8 mouse cellular contexts compared by ENCODE assay signal in genomic region chr11:75169405-75170080, GRCm38 (mm10). TPM values are rescaled to one million over a fixed set of nuclear protein-coding genes. Genes with fewer than 3 reads are reported as not detected.
DNase-seq lines count a peak whose midpoint lies in the region; ATAC-seq and TF ChIP-seq lines count a peak whose summit lies in the region.

Gene Hic1 (minus strand): TSS chr11:75169519.

- peak within 1 kb of the TSS; percentile 74 for H3K4me2 ChIP-seq in liver, embryonic 14.5 days (ENCODE audit: low read depth)

- TF ChIP-seq CTCF in spleen, adult 2 months (IDR thresholded peaks at IDR 0.05; ENCODE audit: extremely low read depth, insufficient read depth, insufficient read length, insufficient replicate concordance): no peak
- TF ChIP-seq CTCF in liver, embryonic 14.5 days (IDR thresholded peaks at IDR 0.05; ENCODE audit: low read depth): no peak

- H3K36me3 ChIP-seq in spleen, adult 2 months (ENCODE audit: control insufficient read depth, insufficient read depth, low read length): no peaks in the 10 kb centered on the region
- H3K36me3 ChIP-seq in liver, embryonic 14.5 days (replicated peaks; ENCODE audit: control insufficient read depth, insufficient read depth, low read depth): no peaks in the 10 kb centered on the region

- H3K4me3 ChIP-seq in spleen, adult 2 months (ENCODE audit: extremely low read depth, insufficient read depth, insufficient read length): peak within 1 kb of the TSS; percentile 51
- H3K4me3 ChIP-seq in liver, embryonic 14.5 days (ENCODE audit: insufficient read depth in 1 of 2, low read depth in 2 of 2, low read length in 2 of 2): peak within 1 kb of the TSS; percentile 32 to 52

- no peak for ATAC-seq in liver, embryonic 14.5 days (ENCODE audit: insufficient read depth)

- peaks cover 59% of the 10 kb centered on the region for H3K4me1 ChIP-seq in spleen, adult 2 months (ENCODE audit: control insufficient read depth, insufficient read depth, insufficient read length)
- peaks cover 2 to 7% of the 10 kb centered on the region in 2 experiments for H3K4me1 ChIP-seq in liver, embryonic 14.5 days (replicated peaks; ENCODE audit: control insufficient read depth in 2 of 2, insufficient read depth in 2 of 2, low read length in 1 of 2)

- intact Hi-C loops in heart, postnatal 10 days (cut with DNase I): loop anchor here (1.0 to 10.0 kb wide), 5 partner anchors 37 to 295 kb away; partner anchors contain the start of gene Tlcd2

- H3K9me3 ChIP-seq in liver, embryonic 14.5 days (ENCODE audit: control insufficient read depth, low read length): no peaks in the 10 kb centered on the region

- H3K27me3 ChIP-seq in spleen, adult 2 months (ENCODE audit: control insufficient read depth, insufficient read depth, low read length): peaks cover 46% of the 10 kb centered on the region
- H3K27me3 ChIP-seq in liver, embryonic 14.5 days (ENCODE audit: control insufficient read depth, insufficient read depth, low read length): peaks cover 98% of the 10 kb centered on the region

- peak within 1 kb of the TSS; percentile 41 for H3K27ac ChIP-seq in spleen, adult 2 months (ENCODE audit: insufficient read depth, low read length)
- H3K27ac ChIP-seq in liver, embryonic 14.5 days: no peak within 1 kb of the TSS

- no peak for TF ChIP-seq EP300 in liver, embryonic 14.5 days (IDR thresholded peaks at IDR 0.05; ENCODE audit: low read depth)

- WGBS in spleen, adult 2 months: 10% methylated on average over 23 of the region's 23 CpGs
- 7% methylated on average over 23 of the region's 23 CpGs for WGBS in liver, embryonic 14.5 days (ENCODE audit: insufficient replicate concordance)

- TF ChIP-seq POLR2A in spleen, adult 2 months (IDR thresholded peaks at IDR 0.05; ENCODE audit: low read depth, low read length): no peak

- peak; percentile 44 for DNase-seq in adrenal gland, adult 2 months
- no peak for DNase-seq in adrenal gland, adult 18-20 months (ENCODE audit: low spot score in 2 of 2)
- DNase-seq in spleen, adult 2 months (ENCODE audit: low read depth in 1 of 2, low spot score in 2 of 2): no peak
- no peak for DNase-seq in spleen, postnatal 36 days (ENCODE audit: low spot score in 2 of 2)
- DNase-seq in heart, postnatal 10 days: peak; percentile 36 to 41
- DNase-seq in liver, embryonic 14.5 days (ENCODE audit: low read depth in 3 of 3, low spot score in 3 of 3): no peak
- peak; percentile 27 for DNase-seq in thymus, postnatal 14 days
- no peak for DNase-seq in spleen, postnatal 4 days (ENCODE audit: low spot score in 2 of 2)

- peak within 1 kb of the TSS; percentile 32 for H3K9ac ChIP-seq in liver, embryonic 14.5 days (replicated peaks)

RNA-seq across cellular contexts. Expression of gene Hic1, which starts in this region (rescaled TPM):
- total RNA-seq in adrenal gland, adult 2 months (2021): 10 to 100 TPM in 1 of 2 experiments, 1 to 10 TPM in 1; 7.5 to 15.4 TPM
- 25.9 and 26.9 TPM in 2 replicates for polyA plus RNA-seq in adrenal gland, adult 2 months (2012; rRNA removed)
- 10 to 100 TPM in 1 of 2 experiments, 1 to 10 TPM in 1; 5.4 to 13.1 TPM for total RNA-seq in adrenal gland, adult 18-20 months (2021)
- polyA plus RNA-seq in spleen, adult 2 months (2012; rRNA removed): 9.2 and 13.2 TPM in 2 replicates
- 10 to 100 TPM; 36.3 to 48.5 TPM for total RNA-seq in heart, postnatal 10 days (2021)
- 0.97 and 1.4 TPM in 2 replicates for polyA plus RNA-seq in liver, embryonic 14.5 days (2012; rRNA removed)
- 0.28 and 0.48 TPM in 2 replicates for polyA plus RNA-seq in liver, embryonic 14.5 days (2014; fragmentation: Nextera tagmentation; extraction: Ambion mirVana)

Comparison
In these comparisons a context has a peak if more than half of its experiments do, and no peak if none do; other contexts are left out.
1. DNase-seq: peak in adrenal gland, adult 2 months (single experiment), heart, postnatal 10 days (2 of 2) and thymus, postnatal 14 days (single experiment); none in adrenal gland, adult 18-20 months (0 of 2), spleen, adult 2 months (0 of 2), spleen, postnatal 36 days (0 of 2), liver, embryonic 14.5 days (0 of 3) and spleen, postnatal 4 days (0 of 2).